Mouse (Mus musculus) MEL (cell line): ENCODE measurements at regions not wholly inside any gene's neighbourhood (a gene's known extent, or its start where the extent isn't known, plus 50 kb on each side); places are given as distances from the start of the nearest gene placed in this dataset.

ENCODE experiments used
- DNase-seq: peaks from one replicate; pipeline ENCODE4 v3.0.0; 2011; ENCODE audit warnings: low read depth, low spot score
- H3K27ac ChIP-seq: 2 replicates; pipeline ENCODE4 v1.5.1; 2012; ENCODE audit warnings: low read depth, mild to moderate bottlenecking, control low read depth, low read length, moderate library complexity; ENCODE audit not compliant: control insufficient read depth
- H3K27me3 ChIP-seq, 2 experiments: fragments of 150-350 bp in 1 of 2; sonication (generic) in 1 of 2; 2 replicates each; pipeline ENCODE4 v1.6.1; 2012; ENCODE audit warnings: low read length in 2 of 2, mild to moderate bottlenecking in 2 of 2, improper control_type of control experiment in 1 of 2, moderate library complexity in 1 of 2; ENCODE audit not compliant: insufficient read depth in 2 of 2, control insufficient read depth in 1 of 2
- H3K36me3 ChIP-seq, 2 experiments: 2 replicates each; pipeline ENCODE4 v1.6.1; 2012 to 2014; ENCODE audit warnings: low read length in 2 of 2, improper control_type of control experiment in 1 of 2, inconsistent platforms in 1 of 2, mild to moderate bottlenecking in 1 of 2; ENCODE audit not compliant: insufficient read depth in 2 of 2, control insufficient read depth in 1 of 2
- H3K4me1 ChIP-seq, 2 experiments: fragments of 150-350 bp in 1 of 2; sonication (generic) in 1 of 2; 2 replicates each; pipeline ENCODE4 v1.6.1; 2012; ENCODE audit warnings: low read length in 2 of 2, improper control_type of control experiment in 1 of 2, mild to moderate bottlenecking in 1 of 2; ENCODE audit not compliant: insufficient read depth in 2 of 2, control insufficient read depth in 1 of 2
- H3K4me3 ChIP-seq, 2 experiments: fragments of 150-350 bp in 1 of 2; sonication (generic) in 1 of 2; 2 replicates each; pipeline ENCODE4 v1.5.1; 2012; ENCODE audit warnings: low read depth in 2 of 2, low read length in 2 of 2, mild to moderate bottlenecking in 2 of 2, moderate library complexity in 2 of 2, control low read depth in 1 of 2, improper control_type of control experiment in 1 of 2; ENCODE audit not compliant: control insufficient read depth in 1 of 2, insufficient read depth in 1 of 2
- H3K79me2 ChIP-seq: 2 replicates; pipeline ENCODE4 v1.6.1; 2012; ENCODE audit warnings: mild to moderate bottlenecking, low read length, moderate library complexity; ENCODE audit not compliant: control insufficient read depth, poor library complexity, insufficient read depth
- H3K9ac ChIP-seq: 2 replicates; pipeline ENCODE4 v1.6.1; 2012; ENCODE audit warnings: low read depth, mild to moderate bottlenecking, control low read depth, low read length, moderate library complexity; ENCODE audit not compliant: control insufficient read depth, poor library complexity, severe bottlenecking
- H3K9me3 ChIP-seq: fragments of 150-350 bp; sonication (generic); replicated peaks from 2 replicates; pipeline ENCODE4 v1.6.1; 2012; ENCODE audit warnings: mild to moderate bottlenecking, low read length, improper control_type of control experiment, moderate library complexity; ENCODE audit not compliant: insufficient read depth
- BHLHE40 ChIP-seq: IDR thresholded peaks from 2 replicates; pipeline ENCODE4 v1.6.1; 2012; ENCODE audit warnings: low read depth, mild to moderate bottlenecking, inconsistent platforms, low read length, improper control_type of control experiment, borderline replicate concordance
- E2F4 ChIP-seq: IDR thresholded peaks from 2 replicates; pipeline ENCODE4 v1.6.1; 2011; ENCODE audit warnings: low read depth, low read length, improper control_type of control experiment, borderline replicate concordance
- ELF1 ChIP-seq: IDR thresholded peaks from 2 replicates; pipeline ENCODE4 v1.6.1; 2014; ENCODE audit warnings: low read depth, mild to moderate bottlenecking, inconsistent platforms, low read length, improper control_type of control experiment, moderate library complexity
- ETS1 ChIP-seq: IDR thresholded peaks from 2 replicates; pipeline ENCODE4 v1.6.1; 2012; ENCODE audit warnings: low read depth, mild to moderate bottlenecking, inconsistent platforms, low read length, improper control_type of control experiment, moderate library complexity
- GATA1 ChIP-seq: IDR thresholded peaks from 2 replicates; pipeline ENCODE4 v1.6.1; 2011; ENCODE audit warnings: low read depth, low read length, improper control_type of control experiment
- MAX ChIP-seq: IDR thresholded peaks from 2 replicates; pipeline ENCODE4 v1.6.1; 2011; ENCODE audit warnings: low read length, improper control_type of control experiment
- MAZ ChIP-seq: IDR thresholded peaks from 2 replicates; pipeline ENCODE4 v1.6.1; 2012; ENCODE audit warnings: low read depth, mild to moderate bottlenecking, inconsistent platforms, low read length, improper control_type of control experiment
- MEF2A ChIP-seq: IDR thresholded peaks from 2 replicates; pipeline ENCODE4 v1.6.1; 2014; ENCODE audit warnings: low read depth, mild to moderate bottlenecking, inconsistent platforms, low read length, improper control_type of control experiment; ENCODE audit not compliant: poor library complexity, insufficient replicate concordance, severe bottlenecking; ENCODE audit errors: extremely low read depth
- MXI1 ChIP-seq: IDR thresholded peaks from 2 replicates; pipeline ENCODE4 v1.6.1; 2011; ENCODE audit warnings: mild to moderate bottlenecking, low read depth, low read length, improper control_type of control experiment
- MYB ChIP-seq: IDR thresholded peaks from 2 replicates; pipeline ENCODE4 v1.6.1; 2011; ENCODE audit warnings: mild to moderate bottlenecking, low read depth, low read length, improper control_type of control experiment
- MYC ChIP-seq: IDR thresholded peaks from 2 replicates; pipeline ENCODE4 v1.6.1; 2011; ENCODE audit warnings: low read depth, mild to moderate bottlenecking, low read length, improper control_type of control experiment, moderate library complexity
- NELFE ChIP-seq: IDR thresholded peaks from 2 replicates; pipeline ENCODE4 v1.6.1; 2011; ENCODE audit warnings: low read depth, low read length, improper control_type of control experiment
- POLR2A ChIP-seq, 2 experiments: IDR thresholded peaks; 2 replicates each; pipeline ENCODE4 v1.6.1; 2011 to 2012; ENCODE audit warnings: low read length in 2 of 2, mild to moderate bottlenecking in 2 of 2, control low read depth in 1 of 2, improper control_type of control experiment in 1 of 2, low read depth in 1 of 2, moderate library complexity in 1 of 2; ENCODE audit not compliant: control insufficient read depth in 1 of 2, insufficient read depth in 1 of 2, poor library complexity in 1 of 2
- RCOR1 ChIP-seq: IDR thresholded peaks from 2 replicates; pipeline ENCODE4 v1.6.1; 2012; ENCODE audit warnings: low read depth, mild to moderate bottlenecking, inconsistent platforms, low read length, improper control_type of control experiment
- SIN3A ChIP-seq: IDR thresholded peaks from 2 replicates; pipeline ENCODE4 v1.6.1; 2012; ENCODE audit warnings: low read length, improper control_type of control experiment, inconsistent platforms
- TAL1 ChIP-seq: IDR thresholded peaks from 2 replicates; pipeline ENCODE4 v1.6.1; 2012; ENCODE audit warnings: mild to moderate bottlenecking, inconsistent platforms, low read length, moderate library complexity, mixed read lengths
- TBP ChIP-seq: IDR thresholded peaks from 2 replicates; pipeline ENCODE4 v1.8.0; 2011; ENCODE audit warnings: low read depth, low read length, improper control_type of control experiment
- USF2 ChIP-seq, 2 experiments: IDR thresholded peaks; 2 replicates each; pipeline ENCODE4 v1.6.1; 2011 to 2012; ENCODE audit warnings: improper control_type of control experiment in 2 of 2, low read length in 2 of 2, borderline replicate concordance in 1 of 2, inconsistent platforms in 1 of 2, low read depth in 1 of 2, mild to moderate bottlenecking in 1 of 2; ENCODE audit not compliant: insufficient read depth in 1 of 2

DNA sequence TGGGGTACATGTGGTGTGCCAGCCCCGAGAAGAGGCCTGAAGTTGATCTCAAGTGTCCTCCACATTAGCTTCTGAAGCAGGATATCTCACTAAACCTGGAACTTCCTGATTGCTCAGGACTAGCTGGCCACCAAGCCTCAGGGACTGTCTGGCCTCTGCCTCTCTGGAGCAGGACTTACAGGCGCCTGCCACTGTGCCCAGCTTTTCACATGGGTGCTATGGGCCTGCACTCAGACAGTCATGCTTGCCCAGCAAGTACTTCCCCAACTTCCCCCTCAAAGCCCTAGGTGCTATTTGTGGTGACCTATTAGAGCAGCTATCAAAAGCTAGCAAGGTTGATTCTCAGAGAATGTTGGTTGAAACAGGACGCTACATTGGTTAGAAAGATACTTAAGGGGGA is 220.0 kb downstream of the CK137956 start:
- TF ChIP-seq MYC = no peak
- no peak for TF ChIP-seq E2F4
- no peak for TF ChIP-seq TAL1
- no peak for TF ChIP-seq TBP
- TF ChIP-seq POLR2A (IDR thresholded peaks at IDR 0.05; ENCODE audit: control insufficient read depth in 1 of 2, insufficient read depth in 1 of 2, low read depth in 1 of 2, low read length in 2 of 2, poor library complexity in 1 of 2) = no peak
- TF ChIP-seq ETS1 = no peak
- no peak for TF ChIP-seq MEF2A
- no peak for TF ChIP-seq RCOR1
- no peak for TF ChIP-seq ELF1
- TF ChIP-seq SIN3A = no peak
- no peak for TF ChIP-seq USF2 (IDR thresholded peaks at IDR 0.05; ENCODE audit: borderline replicate concordance in 1 of 2, insufficient read depth in 1 of 2, low read depth in 1 of 2, low read length in 2 of 2)
- TF ChIP-seq MXI1 = no peak
- no peak for TF ChIP-seq MAX
- TF ChIP-seq GATA1 = no peak
- no peak for TF ChIP-seq NELFE
- TF ChIP-seq, all 39 proteins: peak for 0
- Histone ChIP-seq H3K79me2 (no peaks in the 10 kb centered on the region), H3K9ac (no peak overlapping the region), H3K4me1 (no peaks in the 10 kb centered on the region), H3K36me3 (no peaks in the 10 kb centered on the region), H3K9me3 (no peaks in the 10 kb centered on the region), H3K4me3 (no peak overlapping the region), H3K27me3 (no peaks in the 10 kb centered on the region; a peak in 1 of 4 replicates), H3K27ac (no peak overlapping the region)
- no peak for DNase-seq

DNA sequence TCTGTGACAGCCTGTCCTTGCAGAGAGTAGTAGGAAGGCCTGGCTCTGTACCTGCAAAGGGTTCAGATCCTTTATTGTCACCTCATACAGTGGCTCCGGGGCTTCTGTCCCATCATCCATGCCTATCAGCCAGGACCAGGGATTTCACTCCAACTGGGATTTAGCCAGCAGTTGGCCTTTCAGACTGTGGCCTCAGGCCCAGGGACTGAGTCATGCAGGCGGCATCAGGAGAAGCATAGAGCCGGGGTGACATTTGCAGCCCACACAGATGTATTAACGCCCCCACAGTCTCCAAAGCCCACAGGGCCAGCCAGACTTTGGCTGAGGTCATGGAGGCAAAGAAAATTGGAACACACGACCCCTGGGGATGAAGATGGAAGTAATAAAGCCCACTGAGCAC is 222.9 kb downstream of the CK137956 start:
- no peaks in the 10 kb centered on the region for H3K9me3 ChIP-seq
- H3K27me3 ChIP-seq = no peaks in the 10 kb centered on the region; a peak in 1 of 4 replicates
- TF ChIP-seq MEF2A = no peak

DNA sequence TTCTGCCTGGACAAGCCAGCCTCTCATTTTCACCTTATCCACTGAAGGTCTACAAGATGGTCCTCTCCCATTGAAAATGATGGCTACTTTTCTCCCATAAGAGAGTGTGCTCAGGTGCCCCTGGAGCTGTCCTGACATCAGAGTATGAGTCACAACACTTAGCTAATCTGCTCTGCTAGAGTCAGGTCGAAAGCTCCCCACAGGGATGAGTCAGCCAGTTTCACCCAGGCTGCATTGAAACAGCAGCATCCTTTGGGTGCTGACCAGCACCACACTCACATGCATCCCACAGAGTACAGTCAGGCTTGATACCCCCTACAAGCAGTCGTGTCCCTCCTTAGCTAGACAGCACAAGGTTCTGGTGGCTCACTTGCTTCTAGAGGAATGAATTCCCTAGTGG is 234.0 kb downstream of the CK137956 start:
- no peak for DNase-seq
- H3K27me3 ChIP-seq = no peaks in the 10 kb centered on the region
- H3K79me2 ChIP-seq = no peaks in the 10 kb centered on the region
- H3K9ac ChIP-seq = no peak overlapping the region
- H3K4me3 ChIP-seq = no peak overlapping the region
- no peaks in the 10 kb centered on the region for H3K36me3 ChIP-seq
- no peak for TF ChIP-seq TBP
- TF ChIP-seq USF2 (IDR thresholded peaks at IDR 0.05; ENCODE audit: borderline replicate concordance in 1 of 2, insufficient read depth in 1 of 2, low read depth in 1 of 2, low read length in 2 of 2) = no peak
- TF ChIP-seq BHLHE40 = no peak
- TF ChIP-seq TAL1 = no peak
- TF ChIP-seq MYB = no peak
- TF ChIP-seq MEF2A = no peak
- TF ChIP-seq MAZ = no peak
- TF ChIP-seq, all 39 proteins: peak for 0
- no peak overlapping the region for H3K27ac ChIP-seq
- H3K4me1 ChIP-seq = no peaks in the 10 kb centered on the region
- H3K9me3 ChIP-seq = no peaks in the 10 kb centered on the region

More for the DNA sequence above, 222.9 kb downstream of the CK137956 start:
- Histone ChIP-seq H3K36me3 (no peaks in the 10 kb centered on the region), H3K9ac (no peak overlapping the region), H3K79me2 (no peaks in the 10 kb centered on the region), H3K4me3 (no peak overlapping the region), H3K4me1 (no peaks in the 10 kb centered on the region), H3K27ac (no peak overlapping the region)
- DNase-seq = no peak
